Comparison of ENCODE assay signal across 21 mouse cellular contexts in the genomic region with DNA sequence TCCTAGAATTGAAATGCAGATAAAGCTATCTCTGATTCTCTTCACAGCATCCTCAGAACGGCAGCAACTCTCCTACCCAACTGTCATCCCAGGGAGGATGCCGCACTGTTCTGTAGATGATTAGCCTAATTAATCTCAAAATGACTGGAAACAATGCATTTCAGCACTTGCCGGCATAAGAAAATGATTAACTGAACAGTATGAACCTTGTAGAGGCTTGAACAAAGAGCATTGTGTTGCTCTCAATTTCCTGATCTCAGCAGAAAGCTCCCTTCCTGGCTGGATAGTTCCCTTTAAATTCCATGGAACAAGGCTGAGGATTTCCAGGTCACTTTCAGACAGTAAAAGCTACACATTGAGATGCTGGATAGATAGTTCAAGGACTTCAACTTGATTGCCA.
A peak's percentile ranks its signal among the peaks of the same experiment; 100 is the strongest.
DNase-seq lines count a peak whose midpoint lies in the region; ATAC-seq and TF ChIP-seq lines count a peak whose summit lies in the region.
"Had no signal": no experiment of that assay in that cellular context is flagged by ENCODE, and none has a peak within 500 bp of the region (broad histone marks: within the 10 kb centered on the region; RNA-seq: fewer than 3 reads in every experiment).

No protein-coding gene starts in this region.

- 0 out of 2 replicates have a peak, but pooled peaks cover under 1% of the 10 kb centered on the region for H3K36me3 ChIP-seq in kidney, postnatal 0 days (ENCODE audit: insufficient read depth, low read length)
- H3K36me3 ChIP-seq: hindbrain, embryonic 12.5 days had no signal

- peak; percentile 45 for DNase-seq in kidney, adult 9 months
- no peak for DNase-seq in kidney, adult 18-20 months
- peak; percentile 23 for DNase-seq in kidney, postnatal 0 days (ENCODE audit: low spot score)
- DNase-seq in kidney, postnatal 36 days = no peak
- peak; percentile 17 for DNase-seq in forelimb bud, embryonic 11.5 days (ENCODE audit: low read depth, low spot score)
- DNase-seq in layer of hippocampus, adult 8-10 months (ENCODE audit: low spot score in 2 of 2) = no peak
- no peak for DNase-seq in spleen, adult 12 weeks (ENCODE audit: low spot score)
- DNase-seq: adrenal gland, postnatal 10 days; cerebellum, adult 11-12 months; cerebellum, adult 9-10 months; cerebellum, postnatal 25 days; gastrocnemius, postnatal 36 days; heart, adult 11 months; heart, postnatal 4 days had no signal

- no peaks in the 10 kb centered on the region for H3K9me3 ChIP-seq in kidney, postnatal 0 days (replicated peaks; ENCODE audit: low read length)
- H3K9me3 ChIP-seq: embryonic facial prominence, embryonic 12.5 days; forebrain, embryonic 12.5 days; heart, embryonic 13.5 days; hindbrain, embryonic 12.5 days had no signal

- no peak overlapping the region for H3K27ac ChIP-seq in kidney, postnatal 0 days
- H3K27ac ChIP-seq: embryonic facial prominence, embryonic 12.5 days; forebrain, embryonic 12.5 days; heart, embryonic 13.5 days; hindbrain, embryonic 12.5 days had no signal

- no peaks in the 10 kb centered on the region for H3K27me3 ChIP-seq in kidney, postnatal 0 days (ENCODE audit: insufficient read depth, low read length)
- H3K27me3 ChIP-seq: CH12.LX; embryonic facial prominence, embryonic 12.5 days; forebrain, embryonic 12.5 days; heart, embryonic 13.5 days; hindbrain, embryonic 12.5 days had no signal

- no peak overlapping the region for H3K9ac ChIP-seq in kidney, postnatal 0 days (ENCODE audit: low read depth, low read length)
- H3K9ac ChIP-seq: embryonic facial prominence, embryonic 12.5 days; forebrain, embryonic 12.5 days; heart, embryonic 13.5 days; hindbrain, embryonic 12.5 days had no signal

- no peak for TF ChIP-seq CTCF in kidney, postnatal 0 days (IDR thresholded peaks at IDR 0.05; ENCODE audit: low read depth)

- H3K4me2 ChIP-seq in kidney, postnatal 0 days (ENCODE audit: low read length) = no peak overlapping the region
- H3K4me2 ChIP-seq: embryonic facial prominence, embryonic 12.5 days; forebrain, embryonic 12.5 days; heart, embryonic 13.5 days; hindbrain, embryonic 12.5 days had no signal

- no peak overlapping the region for H3K4me3 ChIP-seq in kidney, postnatal 0 days (replicated peaks; ENCODE audit: low read depth, low read length)
- H3K4me3 ChIP-seq: embryonic facial prominence, embryonic 12.5 days; forebrain, embryonic 12.5 days; heart, embryonic 13.5 days; hindbrain, embryonic 12.5 days had no signal

- H3K4me1 ChIP-seq in kidney, postnatal 0 days (replicated peaks; ENCODE audit: insufficient read depth, low read length) = no peaks in the 10 kb centered on the region
- H3K4me1 ChIP-seq: embryonic facial prominence, embryonic 12.5 days; forebrain, embryonic 12.5 days; heart, embryonic 13.5 days; hindbrain, embryonic 12.5 days had no signal

- ATAC-seq in kidney, postnatal 0 days (replicated peaks; ENCODE audit: low FRiP score, low read depth) = peak; percentile 61
- ATAC-seq: forebrain, embryonic 16.5 days; hindbrain, embryonic 16.5 days had no signal

- 47% methylated on average over 3 of the region's 3 CpGs for WGBS in kidney, postnatal 0 days

Comparison
In these comparisons a context has a peak if more than half of its experiments do, and no peak if none do; other contexts are left out.
1. DNase-seq: peak in kidney, adult 9 months (single experiment), kidney, postnatal 0 days (single experiment) and forelimb bud, embryonic 11.5 days (single experiment); none in kidney, adult 18-20 months (single experiment), kidney, postnatal 36 days (0 of 2), layer of hippocampus, adult 8-10 months (0 of 2) and spleen, adult 12 weeks (single experiment).